Mouse (Mus musculus) heart, embryonic 10.5 days (tissue): ENCODE data around the gene Cdk18. TPM values are rescaled to one million over a fixed set of nuclear protein-coding genes. Genes with fewer than 3 reads are reported as not detected.
A peak's percentile ranks its signal among the peaks of the same experiment; 100 is the strongest.
"Not testable (repeated sequence)": the region's sequence is repeated elsewhere in the genome, so short reads cannot be mapped to it uniquely, and the experiment has no call there.

ENCODE experiments used
- DNase-seq: peaks from one replicate; pipeline ENCODE4 v3.0.0-alpha.2; 2017; ENCODE audit warnings: low spot score
- H3K27ac ChIP-seq: fragments of 300-500 bp; sonication (generic); 2 replicates; pipeline ENCODE4 v1.5.1; 2016; ENCODE audit warnings: mild to moderate bottlenecking
- H3K27me3 ChIP-seq: fragments of 300-500 bp; sonication (generic); 2 replicates; pipeline ENCODE4 v1.6.1; 2016; ENCODE audit warnings: mild to moderate bottlenecking; ENCODE audit not compliant: poor library complexity, insufficient read depth, severe bottlenecking
- H3K36me3 ChIP-seq: fragments of 300-500 bp; sonication (generic); 2 replicates; pipeline ENCODE4 v1.6.1; 2016; ENCODE audit warnings: mild to moderate bottlenecking, moderate library complexity
- H3K4me1 ChIP-seq: fragments of 300-500 bp; sonication (generic); 2 replicates; pipeline ENCODE4 v1.6.1; 2016; ENCODE audit warnings: mild to moderate bottlenecking
- H3K4me3 ChIP-seq: fragments of 300-500 bp; sonication (generic); 2 replicates; pipeline ENCODE4 v1.5.1; 2016; ENCODE audit warnings: mild to moderate bottlenecking, moderate library complexity
- H3K9me3 ChIP-seq: fragments of 300-500 bp; sonication (generic); 2 replicates; pipeline ENCODE4 v1.6.1; 2016; ENCODE audit warnings: mild to moderate bottlenecking, moderate library complexity
- WGBS: fragments of 180-500 bp; shearing (Covaris S2); methylation state at CpG from one replicate; pipeline ENCODE4 v1.1.7; 2016; 5-methylcytosine and 5-hydroxymethylcytosine counted together
- polyA plus RNA-seq: library from polyadenylated mRNA; unstranded; fragments of >200 nt; fragmentation: Nextera tagmentation; extraction: Ambion mirVana; gene quantifications from 2 replicates; pipeline ENCODE4 v1.2.1, GENCODE M21; 2016

The Cdk18 gene
- polyA plus RNA-seq: 6.8 and 6.9 TPM in 2 replicates

- Histone ChIP-seq H3K4me3 (peak within 1 kb of the TSS; percentile 85), H3K27ac (peak within 1 kb of the TSS; percentile 89), H3K4me1 (peaks cover 51% of the 10 kb centered on the region), H3K27me3 (peaks cover 25% of the 10 kb centered on the region), H3K36me3 (no peaks in the 10 kb centered on the region), H3K9me3 (no peaks in the 10 kb centered on the region)
- under 1% methylated on average over 30 of the region's 30 CpGs for WGBS
- DNase-seq: peak; percentile 88
Observed at GRCm38 (mm10) chr1:132139416-132139864, at the start of gene Cdk18. Gene Cdk18, minus strand, starts transcription at chr1:132139684.

- no peaks in the 10 kb centered on the region for H3K36me3 ChIP-seq
- H3K27me3 ChIP-seq: peaks cover 82% of the 10 kb centered on the region
- no peak for DNase-seq
- no peaks in the 10 kb centered on the region for H3K9me3 ChIP-seq
- no peak overlapping the region for H3K27ac ChIP-seq
- 52% methylated on average over 4 of the region's 4 CpGs for WGBS
- no peak overlapping the region for H3K4me3 ChIP-seq
- peaks cover 32% of the 10 kb centered on the region for H3K4me1 ChIP-seq
Observed at GRCm38 (mm10) chr1:132189231-132189630, 49.7 kb upstream of the Cdk18 start.

GRCm38 (mm10) chr1:132188442-132189066 is 49.1 kb upstream of the Cdk18 start:
- Histone ChIP-seq H3K27ac (no peak overlapping the region), H3K9me3 (no peaks in the 10 kb centered on the region), H3K36me3 (no peaks in the 10 kb centered on the region), H3K27me3 (peaks cover 81% of the 10 kb centered on the region), H3K4me3 (no peak overlapping the region), H3K4me1 (peaks cover 32% of the 10 kb centered on the region)
- no peak for DNase-seq
- WGBS: 28% methylated on average over 9 of the region's 9 CpGs

- peaks cover 15% of the 10 kb centered on the region for H3K4me1 ChIP-seq
- 77% methylated on average over 4 of the region's 4 CpGs for WGBS
- DNase-seq: no peak
- H3K4me3 ChIP-seq: no peak overlapping the region
- H3K36me3 ChIP-seq: no peaks in the 10 kb centered on the region
- peaks cover 64% of the 10 kb centered on the region for H3K27me3 ChIP-seq
- no peaks in the 10 kb centered on the region for H3K9me3 ChIP-seq
- no peak overlapping the region for H3K27ac ChIP-seq
Observed at GRCm38 (mm10) chr1:132186303-132186702, 46.8 kb upstream of the Cdk18 start.

GRCm38 (mm10) chr1:132171619-132172018 is 32.1 kb upstream of the Cdk18 start:
- 18% methylated on average over 2 of the region's 2 CpGs for WGBS
- no peaks in the 10 kb centered on the region for H3K36me3 ChIP-seq
- no peak overlapping the region for H3K4me3 ChIP-seq
- H3K9me3 ChIP-seq: no peaks in the 10 kb centered on the region
- DNase-seq: no peak
- H3K27me3 ChIP-seq: 0 out of 2 replicates have a peak, but pooled peaks cover 3% of the 10 kb centered on the region
- peaks cover 25% of the 10 kb centered on the region for H3K4me1 ChIP-seq
- no peak overlapping the region for H3K27ac ChIP-seq

DNA sequence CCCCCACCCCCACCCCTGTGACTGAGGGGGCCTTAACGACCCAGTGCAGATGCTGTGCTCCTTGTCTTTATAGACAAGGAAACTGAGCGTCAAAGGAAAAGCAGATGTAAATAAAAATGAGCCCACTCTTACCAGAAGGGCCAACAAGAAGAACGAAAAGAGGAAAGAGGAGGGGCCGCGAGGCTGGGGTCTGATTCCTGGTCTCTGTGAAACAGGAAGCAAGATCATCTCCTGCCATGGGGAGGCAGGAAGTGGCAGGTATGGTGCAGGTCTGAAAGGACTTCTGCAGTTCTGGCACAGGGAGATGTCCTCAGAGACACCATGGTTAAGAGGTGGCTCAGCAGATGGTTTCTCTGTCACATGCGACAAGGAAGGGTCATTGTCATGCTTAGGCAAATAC is 31.2 kb upstream of the Cdk18 start:
- Histone ChIP-seq H3K36me3 (no peaks in the 10 kb centered on the region), H3K4me3 (no peak overlapping the region), H3K4me1 (peaks cover 25% of the 10 kb centered on the region), H3K27ac (no peak overlapping the region), H3K27me3 (0 out of 2 replicates have a peak, but pooled peaks cover 3% of the 10 kb centered on the region), H3K9me3 (no peaks in the 10 kb centered on the region)
- WGBS: 50% methylated on average over 6 of the region's 6 CpGs
- no peak for DNase-seq

GRCm38 (mm10) chr1:132168115-132168767 is 28.8 kb upstream of the Cdk18 start:
- Histone ChIP-seq H3K4me3 (peak overlapping the region; percentile 45), H3K36me3 (no peaks in the 10 kb centered on the region), H3K4me1 (peaks cover 39% of the 10 kb centered on the region), H3K9me3 (no peaks in the 10 kb centered on the region), H3K27me3 (peaks cover 10% of the 10 kb centered on the region; the same call in 1 of the 2 replicates), H3K27ac (peak overlapping the region; percentile 19; the same call in 1 of the 2 replicates)
- no peak for DNase-seq
- 8% methylated on average over 12 of the region's 12 CpGs for WGBS

GRCm38 (mm10) chr1:132165859-132166258 is 26.4 kb upstream of the Cdk18 start:
- Histone ChIP-seq H3K36me3 (no peaks in the 10 kb centered on the region), H3K4me1 (peaks cover 39% of the 10 kb centered on the region), H3K4me3 (no peak overlapping the region), H3K27ac (no peak overlapping the region), H3K9me3 (no peaks in the 10 kb centered on the region), H3K27me3 (peaks cover 23% of the 10 kb centered on the region)
- DNase-seq: no peak
- WGBS: 48% methylated on average over 3 of the region's 3 CpGs

- Histone ChIP-seq H3K4me3 (no peak overlapping the region), H3K27ac (no peak overlapping the region), H3K27me3 (peaks cover 32% of the 10 kb centered on the region), H3K9me3 (no peaks in the 10 kb centered on the region), H3K36me3 (no peaks in the 10 kb centered on the region), H3K4me1 (peaks cover 33% of the 10 kb centered on the region)
- WGBS: 15% methylated on average over 13 of the region's 13 CpGs
- DNase-seq: no peak
Observed at GRCm38 (mm10) chr1:132164780-132165518, 25.5 kb upstream of the Cdk18 start.

DNA sequence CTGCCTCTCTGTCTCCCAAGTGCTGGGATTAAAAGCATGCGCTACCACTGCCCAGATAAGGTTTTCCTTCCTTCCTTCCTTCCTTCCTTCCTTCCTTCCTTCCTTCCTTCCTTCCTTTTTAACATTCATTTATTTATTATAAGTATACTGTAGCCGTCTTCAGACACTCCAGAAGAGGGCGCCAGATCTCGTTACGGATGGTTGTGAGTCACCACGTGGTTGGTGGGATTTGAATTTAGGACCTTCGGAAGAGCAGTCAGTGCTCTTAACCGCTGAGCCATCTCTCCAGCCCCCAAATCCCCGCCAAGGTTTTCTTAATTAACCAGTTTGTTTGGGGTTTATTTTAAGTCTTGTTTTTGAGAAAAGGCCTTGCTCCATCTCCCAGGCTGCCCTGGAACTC is 23.1 kb upstream of the Cdk18 start:
- WGBS: 55% methylated on average over 9 of the region's 9 CpGs
- peaks cover 32% of the 10 kb centered on the region for H3K4me1 ChIP-seq
- not testable (repeated sequence) for H3K36me3 ChIP-seq, H3K4me3 ChIP-seq, H3K27ac ChIP-seq, DNase-seq, H3K9me3 ChIP-seq
- peaks cover 55% of the 10 kb centered on the region for H3K27me3 ChIP-seq

DNA sequence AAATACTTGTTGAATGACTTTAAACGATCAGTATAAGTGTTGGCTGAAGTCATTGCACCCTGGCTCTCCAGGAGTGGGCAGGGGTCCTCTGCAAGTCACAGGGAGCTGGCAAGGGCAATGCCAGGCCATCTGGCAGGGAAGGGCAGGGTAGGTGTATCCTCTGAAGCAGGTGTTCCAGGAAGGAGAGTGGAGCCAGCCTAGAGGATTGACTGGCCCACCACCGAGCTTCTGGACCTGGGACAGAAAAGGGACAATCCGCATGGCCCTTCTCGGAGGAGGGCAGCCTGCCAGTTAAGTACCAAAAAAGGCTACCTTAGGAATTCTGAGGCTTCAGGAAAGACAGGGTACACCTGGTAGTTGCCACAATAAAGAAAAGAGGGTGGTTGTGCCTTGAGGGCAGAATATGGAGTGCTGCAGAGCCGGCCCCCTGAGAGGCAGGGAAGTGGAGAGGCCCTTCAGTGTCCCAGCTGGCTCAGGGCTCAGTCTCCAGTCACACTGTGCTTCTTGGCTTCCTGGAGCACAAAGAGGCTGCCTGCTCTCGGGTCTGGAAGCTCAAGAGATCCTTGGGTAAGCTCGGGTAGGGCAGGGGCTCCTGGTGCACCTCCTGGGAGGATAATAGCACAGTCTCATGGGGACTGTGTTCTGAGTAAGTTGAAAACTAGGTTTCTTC is 21.9 kb upstream of the Cdk18 start:
- WGBS: 60% methylated on average over 7 of the region's 7 CpGs
- Histone ChIP-seq H3K9me3 (no peaks in the 10 kb centered on the region), H3K36me3 (no peaks in the 10 kb centered on the region), H3K27me3 (peaks cover 57% of the 10 kb centered on the region), H3K4me3 (no peak overlapping the region), H3K4me1 (peaks cover 34% of the 10 kb centered on the region), H3K27ac (no peak overlapping the region)
- no peak for DNase-seq

DNA sequence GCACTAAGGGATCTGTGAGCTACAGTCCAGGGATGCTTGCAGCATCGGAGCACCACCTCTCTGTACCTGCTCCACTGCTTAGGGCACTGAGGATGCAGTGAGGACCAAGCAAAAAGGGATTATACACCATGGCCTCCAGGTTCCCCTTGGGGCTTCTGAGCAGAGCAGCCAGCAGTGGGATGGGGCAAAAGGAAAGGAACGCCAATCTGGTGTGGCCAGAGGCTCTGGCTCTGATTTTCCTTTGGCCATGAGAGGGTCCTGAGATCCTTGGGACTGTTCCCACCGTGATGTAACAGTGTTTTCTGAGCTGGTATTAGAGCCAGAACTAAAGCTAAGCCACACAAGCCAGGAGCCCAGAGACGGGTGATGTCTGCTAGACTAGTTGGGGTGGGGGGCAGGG is 20.2 kb upstream of the Cdk18 start:
- 63% methylated on average over 4 of the region's 4 CpGs for WGBS

More for the DNA sequence above, 20.2 kb upstream of the Cdk18 start:
- Histone ChIP-seq H3K27ac (no peak overlapping the region), H3K4me3 (no peak overlapping the region), H3K27me3 (peaks cover 53% of the 10 kb centered on the region), H3K4me1 (peaks cover 28% of the 10 kb centered on the region), H3K36me3 (no peaks in the 10 kb centered on the region), H3K9me3 (no peaks in the 10 kb centered on the region)
- no peak for DNase-seq
